Mouse (Mus musculus) liver, adult 2 months (tissue): ENCODE results near the gene Xxylt1.

Experiments
- CTCF ChIP-seq: fragments of 200-500 bp; IDR thresholded peaks from 2 replicates; pipeline ENCODE4 v1.5.1; 2011; ENCODE audit warnings: low read depth, low read length, control low read depth
- POLR2A ChIP-seq: fragments of 200-500 bp; IDR thresholded peaks from 2 replicates; pipeline ENCODE4 v1.6.1; 2011; ENCODE audit warnings: low read length, control low read depth; ENCODE audit not compliant: insufficient read depth; ENCODE audit errors: extremely low read depth

DNA sequence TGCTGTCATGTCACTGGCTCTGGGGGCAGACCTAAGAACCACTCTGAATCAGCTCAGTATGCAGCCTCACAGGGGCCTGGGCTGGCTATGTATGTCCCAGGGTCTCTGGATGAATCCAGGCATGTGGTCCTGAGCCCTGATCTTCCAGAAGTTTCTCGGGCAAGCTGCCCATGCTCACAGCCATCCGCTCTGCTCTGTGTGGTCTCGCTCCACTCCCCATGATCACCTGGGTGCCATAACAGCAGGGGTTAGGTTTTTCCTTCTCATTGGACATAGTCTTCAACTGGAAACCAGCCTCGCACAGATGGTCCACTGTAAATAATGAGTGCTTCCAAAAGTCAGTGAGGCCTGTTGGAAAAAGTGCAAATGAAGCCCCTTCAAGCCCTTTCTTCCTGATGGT lies 121.0 kb downstream of the Xxylt1 start:
- TF ChIP-seq POLR2A (no peak), CTCF (no peak)
